Mouse (Mus musculus) MN1 (cell line): Measurements from ENCODE around the gene C1qtnf7.

Source experiments
- DNase-seq: peaks from one replicate; pipeline ENCODE4 v3.0.0-alpha.2; 2016; ENCODE audit warnings: low spot score

The C1qtnf7 gene

DNA sequence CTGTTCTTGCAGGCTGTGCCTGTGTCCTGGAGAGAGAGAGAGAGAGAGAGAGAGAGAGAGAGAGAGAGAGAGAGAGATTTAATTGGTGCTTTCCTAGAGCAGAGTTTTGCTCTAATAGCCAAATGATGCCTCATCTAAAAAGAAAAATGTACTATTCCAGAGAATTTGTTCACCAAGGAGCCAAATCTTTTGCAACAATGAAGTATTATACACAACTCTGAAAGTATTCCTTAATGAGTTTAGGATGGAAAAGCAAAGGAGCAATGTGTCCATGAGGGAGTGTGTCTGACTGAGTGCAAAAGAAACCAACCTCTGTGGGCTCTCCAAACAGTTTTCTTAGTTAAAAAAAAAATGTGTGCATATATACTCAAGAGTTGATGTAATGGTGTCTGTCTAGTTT, 24.5 kb downstream of the C1qtnf7 start:
- DNase-seq: no peak

GRCm38 (mm10) chr5:43541492-43541891, 26.2 kb downstream of the C1qtnf7 start:
- DNase-seq: no peak

DNA sequence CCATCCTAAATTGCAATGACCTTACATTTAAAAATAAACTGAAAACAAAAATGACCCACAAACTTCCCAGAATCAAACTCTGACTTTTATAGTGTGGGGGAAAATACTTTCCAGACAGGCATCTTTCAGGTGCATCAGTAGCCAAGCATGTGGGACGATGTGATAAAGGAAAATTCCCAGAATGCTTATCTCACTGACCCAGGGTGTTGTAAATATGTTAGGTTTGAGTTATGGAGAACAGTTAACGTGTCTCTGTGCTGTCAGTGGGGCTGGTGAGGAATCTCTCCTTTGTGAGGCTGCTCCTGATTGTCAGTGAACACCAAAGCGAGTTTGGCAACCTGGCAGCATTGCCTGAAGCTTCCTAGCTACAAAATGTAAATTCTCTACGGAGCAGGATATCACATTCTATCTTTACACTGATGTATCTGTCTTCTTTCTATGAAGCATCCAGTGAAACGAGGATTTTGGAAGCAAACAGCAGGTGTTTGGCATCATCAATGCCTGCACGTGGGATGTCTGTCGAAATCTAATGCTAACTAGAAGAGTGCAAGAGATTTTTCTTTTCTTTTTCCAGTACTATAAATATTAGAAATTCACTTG, 27.0 kb downstream of the C1qtnf7 start:
- DNase-seq: no peak

GRCm38 (mm10) chr5:43549951-43550350, 34.6 kb downstream of the C1qtnf7 start:
- DNase-seq: peak; percentile 8

DNA sequence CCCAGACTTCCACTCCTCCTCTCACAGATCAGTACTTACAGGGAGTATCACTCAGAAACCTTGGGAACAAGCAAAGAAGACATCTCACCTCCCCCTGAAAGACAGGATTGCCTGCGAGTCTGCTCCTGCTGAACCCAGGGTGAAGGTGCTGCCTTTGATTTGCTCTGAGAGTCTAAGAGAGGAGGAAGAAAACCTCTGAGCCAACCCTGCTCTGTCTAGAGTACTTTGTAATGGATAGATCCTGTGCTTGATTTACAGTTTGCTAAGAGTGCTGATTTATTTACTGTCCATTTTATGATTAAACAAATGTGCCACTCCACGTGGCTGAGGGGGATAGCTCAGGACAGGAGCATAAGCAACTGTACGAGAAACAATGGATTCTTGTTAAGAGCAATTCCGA, 35.1 kb downstream of the C1qtnf7 start:
- peak; percentile 13 for DNase-seq

DNA sequence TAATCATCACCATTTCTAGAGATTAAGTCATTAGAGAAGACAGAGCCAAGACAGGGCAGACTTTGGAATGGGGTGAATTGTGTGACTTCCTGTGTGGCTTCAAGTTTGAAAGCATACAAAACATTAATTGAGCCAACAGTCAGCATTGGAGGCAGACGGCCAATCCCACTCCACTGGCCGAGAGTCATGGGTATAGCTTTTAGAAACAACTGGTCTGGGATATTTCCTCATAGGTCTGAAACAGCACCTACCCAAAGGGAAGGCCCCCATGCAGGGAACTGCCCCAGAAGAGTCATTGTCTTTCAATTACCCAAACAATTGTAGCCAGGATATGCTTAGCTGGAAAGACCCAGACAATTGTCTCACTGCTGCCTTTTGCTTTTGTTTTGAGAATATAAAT, 39.5 kb downstream of the C1qtnf7 start:
- DNase-seq: no peak

DNA sequence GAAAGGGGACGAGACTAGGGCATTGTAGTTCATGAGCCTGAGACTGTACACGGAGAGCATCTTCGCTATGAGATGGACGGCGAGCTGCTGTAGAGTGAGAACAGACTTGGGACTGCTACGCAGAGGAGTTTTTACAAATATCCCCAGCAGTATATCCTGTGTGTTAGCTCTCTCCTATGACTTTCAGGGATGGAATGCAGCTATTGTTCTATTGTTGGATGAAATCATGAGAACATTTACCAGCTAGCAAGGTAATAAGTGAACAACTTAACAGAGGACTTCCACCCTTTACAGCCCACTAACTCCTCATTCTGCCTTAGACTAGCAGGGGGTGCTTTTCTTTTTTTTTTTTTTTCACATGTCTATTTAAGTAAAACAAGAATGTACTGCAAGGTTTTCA, 40.1 kb downstream of the C1qtnf7 start:
- no peak for DNase-seq

GRCm38 (mm10) chr5:43557436-43557835, 42.1 kb downstream of the C1qtnf7 start:
- DNase-seq: no peak

DNA sequence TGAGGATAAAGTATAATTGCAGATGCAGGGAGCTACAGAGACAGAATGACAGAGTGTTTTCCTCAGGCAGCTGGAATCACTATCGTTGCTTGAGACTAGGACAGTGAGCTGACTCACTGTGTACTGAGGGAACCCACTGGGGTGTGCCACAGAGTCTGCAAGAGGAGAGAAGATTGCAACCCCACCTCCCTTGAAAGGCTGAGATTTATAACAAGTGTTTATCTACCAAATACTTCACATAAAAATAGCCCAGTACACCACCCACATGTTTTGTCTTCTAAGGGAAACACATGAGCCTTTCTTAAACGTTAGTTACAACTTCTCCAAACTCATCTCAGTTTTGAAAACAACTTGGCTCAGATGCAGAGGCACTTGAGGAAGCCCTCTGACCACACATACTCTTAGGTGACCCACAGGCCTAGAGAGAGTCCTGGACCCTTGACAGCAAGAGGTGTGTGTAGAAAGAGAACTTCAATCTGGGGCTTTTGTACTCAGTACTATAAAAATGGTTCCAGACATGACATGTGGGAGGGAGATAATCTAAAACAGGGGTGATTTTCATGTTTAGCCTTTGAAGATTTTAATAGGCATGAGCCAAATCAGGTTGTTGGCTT, 46.4 kb downstream of the C1qtnf7 start:
- no peak for DNase-seq

DNA sequence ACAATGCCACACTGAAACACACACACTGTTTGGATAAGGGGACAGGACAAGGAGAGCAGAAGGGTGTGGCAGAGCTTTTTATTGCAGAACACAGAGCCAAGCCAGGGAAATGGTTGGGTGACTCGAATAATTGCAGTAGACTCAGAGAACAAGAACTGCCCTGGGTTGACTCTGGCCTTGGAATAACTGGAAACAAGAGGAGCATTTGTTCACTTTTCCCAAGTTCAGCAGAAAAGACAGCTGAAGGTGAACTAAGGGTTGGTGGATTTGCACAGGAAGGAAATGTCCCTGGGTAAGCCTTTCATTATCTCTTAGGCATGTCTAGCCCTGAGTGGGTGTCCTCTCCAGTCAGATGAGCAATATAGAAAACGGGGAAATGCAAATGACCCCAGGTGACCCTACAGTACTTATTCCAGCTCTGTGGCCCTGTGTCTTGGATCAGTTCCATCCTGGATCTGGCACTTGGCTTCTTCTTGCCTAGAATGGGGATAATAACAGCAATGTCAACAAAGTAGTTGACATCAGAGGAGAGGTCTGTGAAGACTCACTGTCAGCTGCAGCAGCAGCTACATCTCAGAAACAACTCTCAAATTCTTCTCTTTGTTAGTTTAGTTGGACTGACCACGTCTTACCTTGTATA, 54.5 kb downstream of the C1qtnf7 start:
- DNase-seq: peak; percentile 12

- peak; percentile 14 for DNase-seq
These were observed 67.5 kb downstream of the C1qtnf7 start for GRCm38 (mm10) chr5:43582876-43583275.

- DNase-seq: no peak
These were observed 68.2 kb downstream of the C1qtnf7 start for GRCm38 (mm10) chr5:43583326-43584120.

DNA sequence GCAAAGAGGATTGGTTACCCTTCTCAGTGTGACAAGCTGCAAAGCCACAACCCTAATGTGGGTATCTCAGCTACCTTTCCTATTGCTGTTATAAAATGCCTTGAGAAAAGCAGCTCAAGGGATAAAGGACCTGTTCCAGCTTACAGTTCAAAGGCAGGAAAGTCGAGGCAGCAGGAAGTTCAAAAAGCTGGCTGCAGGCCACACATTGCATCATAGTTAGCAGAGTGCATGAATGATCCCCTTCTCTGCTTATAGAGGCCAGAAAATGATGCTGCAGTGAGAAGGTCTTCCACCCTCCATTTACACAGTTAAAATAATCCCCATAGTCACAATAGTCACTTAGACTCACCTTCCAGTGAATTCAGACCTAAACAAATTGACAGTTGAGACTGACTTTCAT, 69.1 kb downstream of the C1qtnf7 start:
- DNase-seq: no peak

GRCm38 (mm10) chr5:43585406-43586245, 70.3 kb downstream of the C1qtnf7 start:
- no peak for DNase-seq

DNA sequence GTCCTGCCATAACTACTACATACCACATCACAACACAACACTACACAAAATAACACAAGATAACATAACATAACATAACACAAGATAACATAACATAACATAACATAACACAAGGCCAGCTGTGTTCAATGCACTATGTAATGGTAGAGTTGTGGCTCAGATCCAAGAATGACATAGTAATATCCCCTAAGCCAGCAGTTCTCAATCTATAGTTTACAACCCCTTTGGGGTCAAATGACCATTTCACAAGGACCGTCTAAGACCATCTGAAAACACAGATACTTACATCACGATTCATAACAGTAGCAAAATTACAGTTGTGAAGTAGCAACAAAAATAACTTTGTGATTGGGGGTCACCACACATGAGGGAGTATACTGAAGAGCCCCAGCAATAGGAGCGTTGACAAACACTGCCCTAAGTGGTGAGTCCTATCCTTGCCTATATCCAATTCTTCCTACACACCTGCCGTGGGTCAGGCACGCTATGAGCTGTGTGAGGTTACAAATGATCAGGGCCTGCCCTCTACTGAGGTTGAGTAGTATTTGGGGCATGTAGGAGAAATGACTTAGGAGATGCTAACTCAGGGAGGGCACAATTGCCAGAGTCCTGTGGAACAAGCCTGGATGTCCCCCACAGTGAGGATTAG, 73.6 kb downstream of the C1qtnf7 start:
- DNase-seq: no peak

- no peak for DNase-seq
These were observed 74.1 kb downstream of the C1qtnf7 start for GRCm38 (mm10) chr5:43589440-43589830.

DNA sequence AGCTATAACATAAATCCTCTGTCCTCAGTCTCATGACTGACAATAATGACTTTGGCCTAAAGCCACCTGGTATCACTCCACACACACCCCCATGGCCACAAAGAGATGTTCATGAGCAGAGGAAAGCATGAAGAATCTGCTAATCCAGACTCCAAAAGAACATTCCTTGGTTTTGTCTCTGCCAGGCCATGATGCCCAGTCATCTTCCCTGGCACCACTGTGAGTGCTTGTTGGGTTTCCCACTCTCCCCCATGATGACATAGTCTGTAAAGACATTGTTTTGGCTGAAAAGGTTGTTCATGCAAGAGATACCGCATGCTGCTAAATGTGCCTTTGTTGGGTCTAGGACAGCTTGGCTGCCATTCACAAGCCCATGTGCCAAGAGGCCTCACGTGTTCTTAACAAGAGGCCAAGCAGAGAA, 75.0 kb downstream of the C1qtnf7 start:
- DNase-seq: no peak

- DNase-seq: no peak
These were observed 86.3 kb downstream of the C1qtnf7 start for GRCm38 (mm10) chr5:43601601-43602000.

DNA sequence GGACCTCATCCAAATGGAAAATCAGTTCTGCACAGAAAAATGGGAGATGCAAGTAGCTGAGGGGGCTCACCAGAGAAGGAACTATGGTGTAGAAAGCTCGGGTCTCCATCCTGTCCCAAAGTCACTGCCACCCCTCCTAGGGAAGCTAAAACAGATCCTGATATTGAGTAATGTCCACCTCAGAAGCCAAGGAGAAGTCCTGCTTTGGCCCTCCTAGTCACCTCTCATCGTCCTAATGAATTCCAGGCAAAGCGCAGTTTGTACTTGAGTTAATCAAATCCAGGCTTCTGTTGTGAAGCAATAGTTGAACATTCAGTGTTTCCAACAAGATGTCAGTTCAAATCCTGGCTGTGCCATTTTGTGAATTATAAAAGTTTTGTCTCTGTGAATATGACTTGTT, 87.2 kb downstream of the C1qtnf7 start:
- no peak for DNase-seq

- no peak for DNase-seq
These were observed 88.2 kb downstream of the C1qtnf7 start for GRCm38 (mm10) chr5:43603559-43603958.

- DNase-seq: no peak
These were observed 92.7 kb downstream of the C1qtnf7 start for GRCm38 (mm10) chr5:43608073-43608472.
